ENCODE assay signal across 10 mouse cellular contexts in the genomic region with DNA sequence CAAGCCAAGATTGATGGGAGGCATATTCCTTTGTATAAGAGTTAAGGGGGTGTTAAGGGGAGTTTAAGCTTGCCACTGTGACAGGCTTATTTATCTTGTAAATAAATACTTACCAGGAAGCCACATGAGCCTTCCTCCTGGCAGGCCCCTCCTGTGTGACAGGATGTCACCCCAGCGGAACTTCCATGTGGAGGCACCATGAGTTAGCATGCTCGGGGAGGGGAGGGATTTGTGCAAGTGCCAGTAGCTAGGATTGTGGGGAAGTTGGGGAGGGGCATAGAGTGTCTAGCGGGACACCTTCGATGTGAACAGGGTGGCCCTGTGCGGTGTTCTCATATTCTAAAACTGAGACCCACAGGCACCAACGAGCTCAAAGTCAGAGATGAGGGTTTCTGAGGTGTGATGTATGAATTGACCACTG.
DNase-seq lines count a peak whose midpoint lies in the region; ATAC-seq and TF ChIP-seq lines count a peak whose summit lies in the region.
"Had no signal": no experiment of that assay in that cellular context is flagged by ENCODE, and none has a peak within 500 bp of the region (broad histone marks: within the 10 kb centered on the region; RNA-seq: fewer than 3 reads in every experiment).

No protein-coding gene starts in this region.

- no peaks in the 10 kb centered on the region for H3K36me3 ChIP-seq in forebrain, postnatal 0 days (ENCODE audit: insufficient read depth)
- H3K36me3 ChIP-seq in kidney, embryonic 16.5 days (ENCODE audit: insufficient read depth, low read length), result no peaks in the 10 kb centered on the region
- no peaks in the 10 kb centered on the region for H3K36me3 ChIP-seq in midbrain, embryonic 12.5 days
- H3K36me3 ChIP-seq: limb, embryonic 15.5 days had no signal

- peak; percentile 35; the same call in 1 of the 2 replicates for ATAC-seq in forebrain, postnatal 0 days
- peak; percentile 63 for ATAC-seq in kidney, embryonic 16.5 days (ENCODE audit: low FRiP score, low TSS enrichment)
- 0 out of 2 replicates have a peak, but pooled peaks have one; percentile 30 for ATAC-seq in midbrain, embryonic 12.5 days (ENCODE audit: low FRiP score, low read depth)

- 56% methylated on average over 6 of the region's 6 CpGs for WGBS in forebrain, postnatal 0 days
- 53% methylated on average over 6 of the region's 6 CpGs for WGBS in kidney, embryonic 16.5 days
- WGBS in midbrain, embryonic 12.5 days, result 79% methylated on average over 6 of the region's 6 CpGs

- no peak for TF ChIP-seq CTCF in forebrain, postnatal 0 days (IDR thresholded peaks at IDR 0.05; ENCODE audit: low read depth)

- peak overlapping the region; percentile 69 for H3K27ac ChIP-seq in forebrain, postnatal 0 days (ENCODE audit: low read depth, low read length)
- no peak overlapping the region; the same call in 1 of the 2 replicates for H3K27ac ChIP-seq in kidney, embryonic 16.5 days (ENCODE audit: low read length)
- H3K27ac ChIP-seq in midbrain, embryonic 12.5 days (replicated peaks), result 0 out of 2 replicates have a peak overlapping the region, but pooled peaks have one; percentile 6
- H3K27ac ChIP-seq: limb, embryonic 15.5 days had no signal

- intact Hi-C loops in heart, postnatal 10 days (cut with DNase I), result no loop called here

- H3K9ac ChIP-seq in forebrain, postnatal 0 days, result no peak overlapping the region
- no peak overlapping the region for H3K9ac ChIP-seq in kidney, embryonic 16.5 days (replicated peaks; ENCODE audit: low read length)
- no peak overlapping the region for H3K9ac ChIP-seq in midbrain, embryonic 12.5 days (replicated peaks)
- H3K9ac ChIP-seq: limb, embryonic 15.5 days had no signal

- H3K4me3 ChIP-seq in forebrain, postnatal 0 days (ENCODE audit: low read depth, low read length), result no peak overlapping the region
- no peak overlapping the region for H3K4me3 ChIP-seq in kidney, embryonic 16.5 days (ENCODE audit: low read length)
- no peak overlapping the region for H3K4me3 ChIP-seq in midbrain, embryonic 12.5 days
- H3K4me3 ChIP-seq: limb, embryonic 15.5 days had no signal

- no peak overlapping the region for H3K4me2 ChIP-seq in forebrain, postnatal 0 days (ENCODE audit: low read depth)
- no peak overlapping the region for H3K4me2 ChIP-seq in kidney, embryonic 16.5 days (replicated peaks; ENCODE audit: low read depth, low read length)
- no peak overlapping the region for H3K4me2 ChIP-seq in midbrain, embryonic 12.5 days (replicated peaks)
- H3K4me2 ChIP-seq: limb, embryonic 15.5 days had no signal

- peaks cover 15% of the 10 kb centered on the region for H3K4me1 ChIP-seq in forebrain, postnatal 0 days (ENCODE audit: insufficient read depth)
- H3K4me1 ChIP-seq in kidney, embryonic 16.5 days (ENCODE audit: insufficient read depth, low read length), result peaks cover 6% of the 10 kb centered on the region
- peaks cover 11% of the 10 kb centered on the region; the same call in 1 of the 2 replicates for H3K4me1 ChIP-seq in midbrain, embryonic 12.5 days

- no peaks in the 10 kb centered on the region for H3K27me3 ChIP-seq in forebrain, postnatal 0 days (ENCODE audit: insufficient read depth, low read length)
- no peaks in the 10 kb centered on the region for H3K27me3 ChIP-seq in kidney, embryonic 16.5 days (ENCODE audit: insufficient read depth, low read length)
- no peaks in the 10 kb centered on the region for H3K27me3 ChIP-seq in midbrain, embryonic 12.5 days
- H3K27me3 ChIP-seq: limb, embryonic 15.5 days had no signal

- no peaks in the 10 kb centered on the region for H3K9me3 ChIP-seq in forebrain, postnatal 0 days (ENCODE audit: low read length)
- no peaks in the 10 kb centered on the region for H3K9me3 ChIP-seq in kidney, embryonic 16.5 days (ENCODE audit: low read length)
- no peaks in the 10 kb centered on the region for H3K9me3 ChIP-seq in midbrain, embryonic 12.5 days
- H3K9me3 ChIP-seq: limb, embryonic 15.5 days had no signal

- DNase-seq in heart, adult 11 months, result peak; percentile 74
- DNase-seq in heart, postnatal 10 days, result no peak
- peak; percentile 56 for DNase-seq in forebrain, postnatal 0 days
- DNase-seq in T-cell, adult 2 months (ENCODE audit: low spot score), result no peak
- DNase-seq in layer of hippocampus, postnatal 25 days (ENCODE audit: extremely low spot score in 1 of 2, low spot score in 1 of 2), result no peak
- DNase-seq in right cerebral cortex, postnatal 25 days, result no peak
- DNase-seq: thymus, adult 2 months had no signal

Comparison
In these comparisons a context has a peak if more than half of its experiments do, and no peak if none do; other contexts are left out.
1. DNase-seq: peak in heart, adult 11 months (single experiment) and forebrain, postnatal 0 days (single experiment); none in heart, postnatal 10 days (0 of 2), T-cell, adult 2 months (single experiment), layer of hippocampus, postnatal 25 days (0 of 2) and right cerebral cortex, postnatal 25 days (single experiment).
2. Peak in every context shown above with its lines, with median percentiles within 50 percentile points of each other: ATAC-seq.